16 mouse cellular contexts compared by ENCODE assay signal in the genomic region with DNA sequence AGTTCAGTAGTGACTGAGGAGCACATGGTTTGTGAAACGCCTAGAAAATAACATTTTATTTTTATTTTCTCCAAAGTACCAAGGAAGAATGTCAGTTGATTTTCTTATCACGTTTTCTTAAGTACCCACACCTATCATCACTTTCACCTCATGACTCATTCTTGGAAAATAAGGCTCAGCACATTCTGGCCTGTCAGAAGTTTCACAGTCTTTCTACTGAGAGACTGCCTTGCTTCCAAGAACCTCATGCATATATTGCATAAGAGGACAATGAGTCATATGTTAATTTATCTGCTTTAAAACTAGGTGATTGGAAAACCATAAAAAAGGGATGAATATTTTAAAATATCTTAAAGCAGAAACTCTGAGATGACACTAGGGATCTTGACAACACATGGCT. TPM values are rescaled to one million over a fixed set of nuclear protein-coding genes. Genes with fewer than 3 reads are reported as not detected.
DNase-seq lines count a peak whose midpoint lies in the region; ATAC-seq lines count a peak whose summit lies in the region.
"Had no signal": no experiment of that assay in that cellular context is flagged by ENCODE, and none has a peak within 500 bp of the region (broad histone marks: within the 10 kb centered on the region; RNA-seq: fewer than 3 reads in every experiment).

No protein-coding gene starts in this region.

- no peaks in the 10 kb centered on the region for H3K36me3 ChIP-seq in embryonic facial prominence, embryonic 14.5 days (ENCODE audit: control insufficient read depth, insufficient read depth, low read length)
- H3K36me3 ChIP-seq in embryonic facial prominence, embryonic 10.5 days (replicated peaks), result no peaks in the 10 kb centered on the region
- H3K36me3 ChIP-seq in heart, embryonic 10.5 days, result no peaks in the 10 kb centered on the region
- H3K36me3 ChIP-seq: embryonic facial prominence, embryonic 12.5 days; forebrain, embryonic 15.5 days had no signal

- 55% methylated on average over 2 of the region's 2 CpGs for WGBS in embryonic facial prominence, embryonic 14.5 days
- WGBS in embryonic facial prominence, embryonic 10.5 days, result 81% methylated on average over 2 of the region's 2 CpGs
- 44% methylated on average over 2 of the region's 2 CpGs for WGBS in heart, embryonic 10.5 days

- no peak overlapping the region for H3K4me2 ChIP-seq in embryonic facial prominence, embryonic 14.5 days (ENCODE audit: low read depth, low read length)
- H3K4me2 ChIP-seq: embryonic facial prominence, embryonic 12.5 days; forebrain, embryonic 15.5 days had no signal

- no peaks in the 10 kb centered on the region for H3K27me3 ChIP-seq in embryonic facial prominence, embryonic 14.5 days (replicated peaks; ENCODE audit: control insufficient read depth, insufficient read depth, low read length)
- no peaks in the 10 kb centered on the region for H3K27me3 ChIP-seq in embryonic facial prominence, embryonic 10.5 days (replicated peaks; ENCODE audit: low read depth, poor library complexity, severe bottlenecking)
- no peaks in the 10 kb centered on the region for H3K27me3 ChIP-seq in heart, embryonic 10.5 days (ENCODE audit: insufficient read depth, poor library complexity, severe bottlenecking)
- H3K27me3 ChIP-seq: embryonic facial prominence, embryonic 12.5 days; forebrain, embryonic 15.5 days had no signal

- H3K4me3 ChIP-seq in embryonic facial prominence, embryonic 14.5 days (ENCODE audit: low read depth, low read length), result no peak overlapping the region
- no peak overlapping the region for H3K4me3 ChIP-seq in embryonic facial prominence, embryonic 10.5 days
- H3K4me3 ChIP-seq in heart, embryonic 10.5 days, result no peak overlapping the region
- H3K4me3 ChIP-seq: embryonic facial prominence, embryonic 12.5 days; forebrain, embryonic 15.5 days had no signal

- H3K27ac ChIP-seq in embryonic facial prominence, embryonic 14.5 days (replicated peaks; ENCODE audit: low read depth, low read length), result no peak overlapping the region
- no peak overlapping the region for H3K27ac ChIP-seq in embryonic facial prominence, embryonic 10.5 days (replicated peaks)
- no peak overlapping the region for H3K27ac ChIP-seq in heart, embryonic 10.5 days
- H3K27ac ChIP-seq: embryonic facial prominence, embryonic 12.5 days; forebrain, embryonic 15.5 days had no signal

- H3K9me3 ChIP-seq in embryonic facial prominence, embryonic 14.5 days (ENCODE audit: control insufficient read depth, low read length), result no peaks in the 10 kb centered on the region
- no peaks in the 10 kb centered on the region for H3K9me3 ChIP-seq in embryonic facial prominence, embryonic 10.5 days
- no peaks in the 10 kb centered on the region for H3K9me3 ChIP-seq in heart, embryonic 10.5 days
- H3K9me3 ChIP-seq: embryonic facial prominence, embryonic 12.5 days; forebrain, embryonic 15.5 days had no signal

- no peak overlapping the region for H3K9ac ChIP-seq in embryonic facial prominence, embryonic 14.5 days (ENCODE audit: low read depth, low read length)
- H3K9ac ChIP-seq: embryonic facial prominence, embryonic 12.5 days; forebrain, embryonic 15.5 days had no signal

- no peak for ATAC-seq in embryonic facial prominence, embryonic 14.5 days (ENCODE audit: low read depth)
- peak; percentile 42 for ATAC-seq in megakaryocyte, adult 5-6 weeks (ENCODE audit: poor library complexity, severe bottlenecking)
- ATAC-seq: forebrain, embryonic 15.5 days had no signal

- H3K4me1 ChIP-seq in embryonic facial prominence, embryonic 14.5 days (ENCODE audit: control insufficient read depth, insufficient read depth, low read length), result no peaks in the 10 kb centered on the region
- H3K4me1 ChIP-seq in embryonic facial prominence, embryonic 10.5 days, result no peaks in the 10 kb centered on the region
- H3K4me1 ChIP-seq in heart, embryonic 10.5 days, result no peaks in the 10 kb centered on the region
- H3K4me1 ChIP-seq: embryonic facial prominence, embryonic 12.5 days; forebrain, embryonic 15.5 days had no signal

- peak; percentile 23 for DNase-seq in embryonic facial prominence, embryonic 14.5 days (ENCODE audit: low spot score)
- no peak for DNase-seq in embryonic facial prominence, embryonic 10.5 days (ENCODE audit: low spot score)
- DNase-seq in 416B (ENCODE audit: low read depth), result peak; percentile 78
- peak; percentile 72 for DNase-seq in brain, adult 2 months (ENCODE audit: low read depth, low spot score)
- DNase-seq in left cerebral cortex, adult 18-20 months (ENCODE audit: low spot score in 2 of 2), result no peak
- DNase-seq in B cell, adult 2 months, result no peak
- DNase-seq in heart, embryonic 10.5 days (ENCODE audit: low spot score), result no peak
- DNase-seq: adrenal gland, postnatal 25 days; cerebellum, adult 9-10 months; heart, postnatal 10 days; kidney, adult 11 months; lung, postnatal 4 days had no signal

RNA-seq across cellular contexts. Expression of a gene that starts 9.4 kb away (rescaled TPM):
- polyA plus RNA-seq in embryonic facial prominence, embryonic 14.5 days (2014; fragmentation: Nextera tagmentation; extraction: Ambion mirVana), result 11.5 and 11.9 TPM in 2 replicates
- polyA plus RNA-seq in embryonic facial prominence, embryonic 10.5 days (2016; fragmentation: Nextera tagmentation; extraction: Ambion mirVana), result 9.4 and 16.2 TPM in 2 replicates
- not detected in 2 replicates for total RNA-seq in megakaryocyte, adult 5-6 weeks (2015)
- total RNA-seq in megakaryocyte, adult 5-6 weeks (2017), result not detected in 2 replicates
- under 1 TPM; 0.26 to 0.30 TPM for total RNA-seq in left cerebral cortex, adult 18-20 months (2021)
- polyA plus RNA-seq in heart, embryonic 10.5 days (2016; fragmentation: Nextera tagmentation; extraction: Ambion mirVana), result not detected in 2 replicates
- total RNA-seq: adrenal gland, postnatal 25 days; liver, adult 2 months had no signal
- polyA plus RNA-seq: liver, adult 2 months had no signal

Comparison
In these comparisons a context has a peak if more than half of its experiments do, and no peak if none do; other contexts are left out.
1. DNase-seq: peak in embryonic facial prominence, embryonic 14.5 days (single experiment), 416B (single experiment) and brain, adult 2 months (single experiment); none in embryonic facial prominence, embryonic 10.5 days (single experiment), left cerebral cortex, adult 18-20 months (0 of 2), B cell, adult 2 months (0 of 2) and heart, embryonic 10.5 days (single experiment).
2. RNA of a gene that starts 9.4 kb away (polyA plus RNA-seq): 9.4 to 16.2 TPM in embryonic facial prominence, embryonic 10.5 days and 11.5 to 11.9 TPM in embryonic facial prominence, embryonic 14.5 days; not detected in heart, embryonic 10.5 days; every median in the first group is over 10 times any median in the second.